Mouse (Mus musculus) liver, postnatal 0 days (tissue): ENCODE results near the gene Vps33a. TPM values are rescaled to one million over a fixed set of nuclear protein-coding genes. Genes with fewer than 3 reads are reported as not detected.
A peak's percentile ranks its signal among the peaks of the same experiment; 100 is the strongest.

Source experiments
- ATAC-seq: fragments of 200-750 bp; cut with Nextera tagmentation; 2 replicates; pipeline ENCODE4 v1.8.0; 2017; ENCODE audit warnings: mild to moderate bottlenecking, moderate library complexity
- DNase-seq: peaks from one replicate; pipeline ENCODE4 v3.0.0-alpha.2; 2016
- H3K27ac ChIP-seq: fragments of 300-500 bp; sonication (generic); 2 replicates; pipeline ENCODE4 v1.5.1; 2014; ENCODE audit warnings: antibody characterized with exemption, moderate library complexity, mild to moderate bottlenecking, low read depth
- H3K27me3 ChIP-seq: fragments of 300-500 bp; sonication (generic); 2 replicates; pipeline ENCODE4 v1.6.1; 2014; ENCODE audit warnings: low read length, control low read depth, mixed read lengths; ENCODE audit not compliant: insufficient read depth
- H3K36me3 ChIP-seq: fragments of 300-500 bp; sonication (generic); replicated peaks from 2 replicates; pipeline ENCODE4 v1.6.1; 2014; ENCODE audit warnings: mild to moderate bottlenecking, control low read depth, low read length, moderate library complexity, mixed read lengths; ENCODE audit not compliant: insufficient read depth
- H3K4me1 ChIP-seq: fragments of 300-500 bp; sonication (generic); 2 replicates; pipeline ENCODE4 v1.6.1; 2014; ENCODE audit warnings: antibody characterized with exemption, mild to moderate bottlenecking, control low read depth; ENCODE audit not compliant: insufficient read depth
- H3K4me2 ChIP-seq: fragments of 300-500 bp; sonication (generic); 2 replicates; pipeline ENCODE4 v1.6.1; 2014; ENCODE audit warnings: low read depth, mild to moderate bottlenecking, low read length, moderate library complexity, mixed read lengths
- H3K4me3 ChIP-seq: fragments of 300-500 bp; sonication (generic); 2 replicates; pipeline ENCODE4 v1.5.1; 2014; ENCODE audit warnings: low read depth, low read length
- H3K9ac ChIP-seq: fragments of 300-500 bp; sonication (generic); replicated peaks from 2 replicates; pipeline ENCODE4 v1.6.1; 2014; ENCODE audit warnings: mild to moderate bottlenecking, moderate library complexity
- H3K9me3 ChIP-seq: fragments of 300-500 bp; sonication (generic); 2 replicates; pipeline ENCODE4 v1.6.1; 2016; ENCODE audit warnings: mild to moderate bottlenecking, control low read depth, low read length, mixed read lengths
- CTCF ChIP-seq: sonication (generic); IDR thresholded peaks from 2 replicates; pipeline ENCODE4 v1.5.1; 2016; ENCODE audit warnings: antibody characterized with exemption, low read depth
- EP300 ChIP-seq: IDR thresholded peaks from 2 replicates; pipeline ENCODE4 v1.6.1; 2016; ENCODE audit warnings: antibody characterized with exemption, low read depth, mild to moderate bottlenecking
- WGBS: fragments of 180-500 bp; shearing (Covaris S2); extraction: QIAGEN DNeasy Blood & Tissue Kit; methylation state at CpG from one replicate; pipeline ENCODE4 v1.1.7; 2014; ENCODE audit not compliant: insufficient replicate concordance; 5-methylcytosine and 5-hydroxymethylcytosine counted together
- microRNA-seq: library from miRNA; unstranded; fragments of <30 nt; microRNA quantifications from one replicate; pipeline ENCODE4, GENCODE M21; 2016
- polyA plus RNA-seq: library from polyadenylated mRNA; unstranded; fragments of >200 nt; fragmentation: Nextera tagmentation; extraction: Ambion mirVana; gene quantifications from 2 replicates; pipeline ENCODE4 v1.2.1, GENCODE M21; 2015

The Vps33a gene
- polyA plus RNA-seq, 1 experiment from 2014 or later, result 11.8 TPM

GRCm38 (mm10) chr5:123507936-123508723 lies 64.7 kb downstream of the Vps33a start:
- Histone ChIP-seq H3K36me3 (peaks cover 2% of the 10 kb centered on the region; the same call in 1 of the 2 replicates), H3K4me2 (peak overlapping the region; percentile 88), H3K4me3 (peak overlapping the region; percentile 54), H3K9ac (no peak overlapping the region), H3K4me1 (peaks cover 13% of the 10 kb centered on the region; the same call in 1 of the 2 replicates), H3K9me3 (no peaks in the 10 kb centered on the region), H3K27ac (no peak overlapping the region), H3K27me3 (peaks cover 42% of the 10 kb centered on the region)
- TF ChIP-seq EP300 (no peak), CTCF (peak; percentile 23)
- DNase-seq (peak; percentile 83), ATAC-seq (peak; percentile 83)
- WGBS, result 1% methylated on average over 59 of the region's 59 CpGs

GRCm38 (mm10) chr5:123501973-123502372 lies 70.9 kb downstream of the Vps33a start:
- no peak overlapping the region for H3K4me2 ChIP-seq
- no peak for ATAC-seq
- no peak overlapping the region for H3K27ac ChIP-seq
- no peak overlapping the region for H3K9ac ChIP-seq
- TF ChIP-seq CTCF, result no peak
- TF ChIP-seq EP300, result no peak
- no peaks in the 10 kb centered on the region for H3K36me3 ChIP-seq
- peaks cover 10% of the 10 kb centered on the region for H3K27me3 ChIP-seq
- DNase-seq, result no peak
- 58% methylated on average over 4 of the region's 4 CpGs for WGBS
- no peak overlapping the region for H3K4me3 ChIP-seq
- peaks cover 4% of the 10 kb centered on the region; the same call in 1 of the 2 replicates for H3K4me1 ChIP-seq
- H3K9me3 ChIP-seq, result no peaks in the 10 kb centered on the region

GRCm38 (mm10) chr5:123499717-123500116 lies 73.1 kb downstream of the Vps33a start:
- Histone ChIP-seq H3K27me3 (no peaks in the 10 kb centered on the region; the same call in 1 of the 2 replicates), H3K9ac (no peak overlapping the region), H3K4me3 (no peak overlapping the region), H3K4me1 (peaks cover 4% of the 10 kb centered on the region; the same call in 1 of the 2 replicates), H3K36me3 (no peaks in the 10 kb centered on the region), H3K27ac (no peak overlapping the region), H3K4me2 (no peak overlapping the region), H3K9me3 (no peaks in the 10 kb centered on the region)
- no peak for ATAC-seq
- no peak for DNase-seq
- TF ChIP-seq EP300, result no peak
- peak; percentile 59 for TF ChIP-seq CTCF
- WGBS, result 34% methylated on average over 4 of the region's 4 CpGs

GRCm38 (mm10) chr5:123489935-123490334 lies 82.9 kb downstream of the Vps33a start:
- H3K27ac ChIP-seq, result no peak overlapping the region
- no peak overlapping the region for H3K4me3 ChIP-seq
- no peaks in the 10 kb centered on the region for H3K4me1 ChIP-seq
- DNase-seq (no peak), ATAC-seq (no peak)
- H3K9ac ChIP-seq, result no peak overlapping the region
- peaks cover 5% of the 10 kb centered on the region; the same call in 1 of the 2 replicates for H3K27me3 ChIP-seq
- H3K4me2 ChIP-seq, result no peak overlapping the region
- H3K9me3 ChIP-seq, result no peaks in the 10 kb centered on the region
- H3K36me3 ChIP-seq, result no peaks in the 10 kb centered on the region
- no peak for TF ChIP-seq EP300
- TF ChIP-seq CTCF, result no peak
- 42% methylated on average over 9 of the region's 9 CpGs for WGBS

GRCm38 (mm10) chr5:123489112-123489785 lies 83.6 kb downstream of the Vps33a start, which contains the start of the genes Lrrc43 and Il31:
Gene Lrrc43, plus strand, starts transcription at chr5:123489305.
Gene Il31, minus strand, starts transcription at chr5:123489489.
- ATAC-seq (no peak), DNase-seq (no peak)

GRCm38 (mm10) chr5:123487659-123488395 lies 85.0 kb downstream of the Vps33a start:
- WGBS, result 55% methylated on average over 11 of the region's 11 CpGs
- TF ChIP-seq CTCF (no peak), EP300 (no peak)
- Histone ChIP-seq H3K4me2 (no peak overlapping the region), H3K9me3 (no peaks in the 10 kb centered on the region), H3K27me3 (peaks cover 5% of the 10 kb centered on the region; the same call in 1 of the 2 replicates), H3K36me3 (no peaks in the 10 kb centered on the region), H3K27ac (no peak overlapping the region), H3K9ac (no peak overlapping the region), H3K4me3 (no peak overlapping the region), H3K4me1 (no peaks in the 10 kb centered on the region)
- ATAC-seq, result no peak
- DNase-seq, result no peak

More at GRCm38 (mm10) chr5:123489112-123489785, 83.6 kb downstream of the Vps33a start, which contains the start of the genes Lrrc43 and Il31:
- Histone ChIP-seq H3K4me3 (no peak within 1 kb of the TSS), H3K36me3 (no peaks in the 10 kb centered on the region), H3K9ac (no peak within 1 kb of the TSS; the same call in 1 of the 2 replicates), H3K4me2 (0 out of 2 replicates have a peak within 1 kb of the TSS, but pooled peaks have one; percentile 13), H3K4me1 (no peaks in the 10 kb centered on the region), H3K27me3 (peaks cover 5% of the 10 kb centered on the region; the same call in 1 of the 2 replicates), H3K9me3 (no peaks in the 10 kb centered on the region), H3K27ac (no peak within 1 kb of the TSS)
- 11% methylated on average over 25 of the region's 25 CpGs for WGBS
- no peak for TF ChIP-seq CTCF
- no peak for TF ChIP-seq EP300

Small RNA genes within 50 kb of the gene (microRNA-seq; reads per million reads assigned to microRNA genes)
- 2.4 reads per million for gene Mir7647

Other genes starting within 250 kb of the Vps33a start
- 5.1 and 5.3 TPM in 2 replicates for gene Bcl7a, start 229.2 kb downstream of the Vps33a start, polyA plus RNA-seq
- gene Mlxip, start 178.2 kb downstream of the Vps33a start, polyA plus RNA-seq, result 3.5 and 4.5 TPM in 2 replicates
- gene Lrrc43, start 83.7 kb downstream of the Vps33a start, polyA plus RNA-seq, result not detected in 2 replicates
- not detected in 2 replicates for gene Il31, start 83.5 kb downstream of the Vps33a start, polyA plus RNA-seq
- not detected in 2 replicates for gene B3gnt4, start 62.6 kb downstream of the Vps33a start, polyA plus RNA-seq
- 34.1 and 35.2 TPM in 2 replicates for gene Diablo, start 48.9 kb downstream of the Vps33a start, polyA plus RNA-seq
- not detected in 2 replicates for gene Gm49027, start 47.5 kb downstream of the Vps33a start, polyA plus RNA-seq
- gene Clip1, start 111.6 kb upstream of the Vps33a start, polyA plus RNA-seq, result 10.1 and 12.2 TPM in 2 replicates
- gene Zcchc8, start 148.1 kb upstream of the Vps33a start, polyA plus RNA-seq, result 19.3 and 23.7 TPM in 2 replicates
- gene Rsrc2, start 176.4 kb upstream of the Vps33a start, polyA plus RNA-seq, result 32.5 and 40.7 TPM in 2 replicates
- gene Kntc1, start 176.7 kb upstream of the Vps33a start, polyA plus RNA-seq, result 7.5 and 7.6 TPM in 2 replicates